Mouse (Mus musculus) ES-Bruce4 (cell line): ENCODE data around the gene Zc3h18. TPM values are rescaled to one million over a fixed set of nuclear protein-coding genes. Genes with fewer than 3 reads are reported as not detected.

Experiments used
- H3K27ac ChIP-seq: 2 replicates; pipeline ENCODE4 v1.5.1; 2012; ENCODE audit warnings: low read length, inconsistent platforms; ENCODE audit not compliant: insufficient read depth
- H3K27me3 ChIP-seq: 2 replicates; pipeline ENCODE4 v1.6.1; 2012; ENCODE audit warnings: mild to moderate bottlenecking, low read length, inconsistent platforms; ENCODE audit not compliant: control insufficient read depth, poor library complexity, insufficient read depth, severe bottlenecking
- H3K36me3 ChIP-seq: 2 replicates; pipeline ENCODE4 v1.6.1; 2012; ENCODE audit warnings: inconsistent platforms, mild to moderate bottlenecking, low read length, moderate library complexity; ENCODE audit not compliant: control insufficient read depth, poor library complexity, insufficient read depth, severe bottlenecking
- H3K4me1 ChIP-seq: one replicate; pipeline ENCODE4 v1.8.1; 2011; ENCODE audit warnings: low read length; ENCODE audit not compliant: control insufficient read depth, insufficient read depth
- H3K4me3 ChIP-seq: 2 replicates; pipeline ENCODE4 v1.5.1; 2011; ENCODE audit warnings: low read depth, mild to moderate bottlenecking, low read length
- H3K9ac ChIP-seq: 2 replicates; pipeline ENCODE4 v1.6.1; 2012; ENCODE audit warnings: low read depth, mild to moderate bottlenecking, inconsistent platforms; ENCODE audit not compliant: poor library complexity, severe bottlenecking
- H3K9me3 ChIP-seq: replicated peaks from 2 replicates; pipeline ENCODE4 v1.6.1; 2012; ENCODE audit warnings: mild to moderate bottlenecking, low read length, inconsistent platforms; ENCODE audit not compliant: control insufficient read depth, poor library complexity, insufficient read depth, severe bottlenecking
- CTCF ChIP-seq: IDR thresholded peaks from one replicate; pipeline ENCODE4 v1.8.1; 2011; ENCODE audit warnings: low read depth, low read length
- EP300 ChIP-seq: IDR thresholded peaks from 2 replicates; pipeline ENCODE4 v1.6.1; 2011; ENCODE audit warnings: low read depth, low read length; ENCODE audit not compliant: insufficient read depth
- POLR2A ChIP-seq: IDR thresholded peaks from one replicate; pipeline ENCODE4 v1.8.1; 2011; ENCODE audit warnings: low read length; ENCODE audit not compliant: insufficient read depth
- polyA plus RNA-seq: library from polyadenylated mRNA; stranded (reverse); fragments of >200 nt; gene quantifications from 2 replicates; pipeline ENCODE4 v1.2.4, GENCODE M21; 2011; ENCODE audit warnings: low read depth; ENCODE audit not compliant: missing spikeins, insufficient read depth, insufficient read length

Zc3h18 gene
- polyA plus RNA-seq, 1 experiment = 67.2 TPM

DNA sequence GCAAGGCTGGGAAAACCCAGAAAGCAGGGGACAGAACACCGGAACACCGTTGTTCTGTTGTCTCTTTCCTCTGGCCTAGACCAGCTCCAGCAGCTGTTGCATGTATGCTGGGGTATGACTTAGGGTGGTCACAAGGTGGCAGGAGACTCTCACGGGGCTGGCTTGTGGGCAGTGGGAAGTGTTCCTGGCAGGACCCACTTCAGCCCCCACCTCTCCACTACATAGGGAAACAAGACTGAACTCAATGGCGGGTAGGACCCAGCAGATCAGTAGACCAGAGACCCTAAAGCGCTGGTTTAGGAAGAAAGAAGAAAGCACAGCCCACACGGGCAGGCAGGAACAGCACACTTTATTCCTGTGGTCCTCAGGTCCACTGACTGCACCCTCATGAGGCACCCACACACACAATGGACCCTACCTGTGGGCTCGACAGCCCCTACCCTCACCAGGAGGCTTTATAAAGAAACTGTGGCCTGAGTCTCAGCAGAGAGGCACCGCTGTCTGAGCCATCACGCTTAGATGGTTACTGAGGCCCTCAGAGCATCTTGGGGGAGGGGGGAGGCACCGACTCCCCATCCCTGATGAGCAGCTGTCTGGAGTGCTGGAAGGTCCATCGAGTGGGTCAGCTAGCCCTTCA lies 57.0 kb downstream of the Zc3h18 start:
- TF ChIP-seq CTCF (peak; percentile 37), POLR2A (no peak), EP300 (no peak; the same call in 1 of the 2 replicates)
- no peaks in the 10 kb centered on the region for H3K27me3 ChIP-seq
- H3K9me3 ChIP-seq = no peaks in the 10 kb centered on the region
- H3K4me3 ChIP-seq = peak overlapping the region; percentile 75; the same call in 1 of the 2 replicates
- H3K4me1 ChIP-seq = no peaks in the 10 kb centered on the region
- H3K9ac ChIP-seq = no peak overlapping the region
- peak overlapping the region; percentile 10; the same call in 1 of the 2 replicates for H3K27ac ChIP-seq
- peaks cover 14% of the 10 kb centered on the region for H3K36me3 ChIP-seq

DNA sequence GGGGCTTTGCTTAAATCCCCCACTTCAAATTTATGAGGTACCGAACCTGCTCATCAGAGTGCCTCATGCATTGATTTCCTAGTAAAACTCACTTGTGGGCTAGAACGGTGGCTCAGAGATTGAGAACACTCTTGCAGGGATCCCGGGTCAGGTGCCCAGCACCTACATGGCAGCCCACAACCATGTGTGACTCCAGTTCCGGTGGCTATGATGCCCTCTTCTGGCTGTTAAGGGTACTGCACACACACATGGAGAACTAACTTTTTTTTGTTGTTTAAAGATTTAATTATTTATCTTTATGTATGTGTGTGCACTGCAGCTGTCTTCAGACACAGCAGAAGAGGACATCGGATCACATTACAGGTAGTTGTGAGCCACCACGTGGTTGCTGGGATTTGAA lies 59.0 kb downstream of the Zc3h18 start:
- TF ChIP-seq CTCF = peak; percentile 49
- no peak for TF ChIP-seq EP300
- Histone ChIP-seq H3K4me3 (no peak overlapping the region), H3K36me3 (peaks cover 14% of the 10 kb centered on the region), H3K9me3 (no peaks in the 10 kb centered on the region), H3K4me1 (no peaks in the 10 kb centered on the region), H3K9ac (no peak overlapping the region), H3K27ac (no peak overlapping the region), H3K27me3 (no peaks in the 10 kb centered on the region)

DNA sequence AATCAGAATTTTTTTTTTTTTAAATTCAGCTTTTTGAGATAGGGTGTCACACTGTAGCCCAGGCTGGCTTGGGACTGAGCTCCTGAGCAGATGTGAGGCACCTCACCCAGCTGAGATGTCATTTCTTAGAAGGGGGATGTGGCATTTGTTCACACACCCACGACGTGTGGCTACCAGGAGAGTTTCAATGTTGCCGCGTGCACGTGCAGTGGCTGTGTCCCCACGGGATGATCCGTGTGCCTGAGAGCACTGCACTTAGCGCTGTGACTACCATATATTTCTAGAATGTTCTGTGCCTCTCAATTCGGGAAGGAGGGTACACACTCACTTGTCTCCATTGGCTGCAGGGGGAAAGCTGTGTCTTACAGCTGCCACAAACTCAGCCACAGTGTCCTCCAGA lies 59.7 kb downstream of the Zc3h18 start:
- peaks cover 14% of the 10 kb centered on the region for H3K36me3 ChIP-seq
- H3K4me1 ChIP-seq = no peaks in the 10 kb centered on the region
- no peak for TF ChIP-seq CTCF
- TF ChIP-seq EP300 = no peak
- no peak for TF ChIP-seq POLR2A
- no peak overlapping the region for H3K27ac ChIP-seq
- H3K9me3 ChIP-seq = no peaks in the 10 kb centered on the region
- no peak overlapping the region for H3K9ac ChIP-seq
- H3K27me3 ChIP-seq = no peaks in the 10 kb centered on the region
- H3K4me3 ChIP-seq = no peak overlapping the region

DNA sequence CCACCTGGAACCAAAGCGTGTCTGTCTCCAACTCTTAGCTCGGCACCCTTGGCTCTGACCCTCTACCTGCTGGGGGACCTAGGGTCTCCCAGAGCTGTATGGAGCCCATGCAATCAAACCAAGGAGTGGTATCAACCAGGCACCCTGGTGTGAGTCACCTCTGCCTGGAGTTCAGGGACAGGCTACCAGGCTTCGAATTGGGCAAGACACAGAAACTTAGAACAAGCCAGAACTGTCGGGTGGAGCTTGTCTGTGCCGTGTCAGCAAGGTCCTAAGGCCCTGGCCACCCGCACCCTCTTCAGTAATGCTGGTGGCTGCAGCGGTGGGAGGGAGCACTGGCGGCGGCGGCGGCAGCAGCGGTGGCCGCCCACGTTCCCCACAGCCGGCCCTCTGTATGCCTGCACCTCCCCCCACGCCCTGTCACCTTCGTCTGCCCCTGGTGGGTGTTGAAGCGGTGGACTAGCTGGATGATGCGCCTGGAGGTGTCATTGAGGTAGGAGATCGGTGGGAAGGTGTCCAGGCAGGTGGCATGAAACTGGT lies 60.2 kb downstream of the Zc3h18 start:
- Histone ChIP-seq H3K4me1 (no peaks in the 10 kb centered on the region), H3K36me3 (peaks cover 14% of the 10 kb centered on the region), H3K9ac (no peak overlapping the region), H3K4me3 (no peak overlapping the region), H3K9me3 (no peaks in the 10 kb centered on the region), H3K27me3 (no peaks in the 10 kb centered on the region), H3K27ac (no peak overlapping the region)
- no peak for TF ChIP-seq CTCF
- no peak for TF ChIP-seq POLR2A
- no peak for TF ChIP-seq EP300

DNA sequence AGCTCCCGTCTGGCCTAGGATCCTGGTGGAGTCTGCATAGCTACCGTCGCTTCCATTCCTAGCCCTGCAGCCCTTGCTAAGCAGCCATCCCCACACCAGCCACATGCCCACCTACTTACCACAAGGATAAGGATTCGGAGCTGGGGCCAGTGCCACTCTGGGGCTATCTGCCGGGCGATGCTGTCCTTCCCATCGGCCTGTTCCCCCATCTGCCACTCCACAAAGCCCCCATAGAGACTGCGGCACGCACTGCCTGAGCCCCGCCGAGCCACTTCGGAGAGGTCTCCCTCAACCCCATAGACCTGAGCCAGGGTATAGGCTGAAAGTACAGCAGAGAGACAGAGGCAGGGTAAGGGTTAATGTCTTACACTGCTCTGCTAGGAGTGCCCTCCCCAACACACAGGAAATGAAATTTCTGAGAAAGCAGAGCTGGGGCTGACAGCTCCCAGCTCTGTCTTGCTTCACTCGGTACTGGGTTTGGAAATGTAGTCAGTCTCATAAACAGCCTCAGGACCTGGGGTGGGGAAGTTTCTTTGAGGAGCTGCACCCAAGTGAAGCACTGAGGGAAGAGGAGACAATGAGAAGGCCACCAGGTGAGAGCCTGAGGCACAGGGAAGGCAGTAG lies 61.4 kb downstream of the Zc3h18 start:
- TF ChIP-seq POLR2A (no peak), EP300 (no peak), CTCF (no peak)
- no peak overlapping the region for H3K27ac ChIP-seq
- H3K4me3 ChIP-seq = no peak overlapping the region
- H3K4me1 ChIP-seq = no peaks in the 10 kb centered on the region
- H3K9ac ChIP-seq = no peak overlapping the region
- peaks cover 14% of the 10 kb centered on the region for H3K36me3 ChIP-seq
- H3K27me3 ChIP-seq = no peaks in the 10 kb centered on the region
- no peaks in the 10 kb centered on the region for H3K9me3 ChIP-seq

DNA sequence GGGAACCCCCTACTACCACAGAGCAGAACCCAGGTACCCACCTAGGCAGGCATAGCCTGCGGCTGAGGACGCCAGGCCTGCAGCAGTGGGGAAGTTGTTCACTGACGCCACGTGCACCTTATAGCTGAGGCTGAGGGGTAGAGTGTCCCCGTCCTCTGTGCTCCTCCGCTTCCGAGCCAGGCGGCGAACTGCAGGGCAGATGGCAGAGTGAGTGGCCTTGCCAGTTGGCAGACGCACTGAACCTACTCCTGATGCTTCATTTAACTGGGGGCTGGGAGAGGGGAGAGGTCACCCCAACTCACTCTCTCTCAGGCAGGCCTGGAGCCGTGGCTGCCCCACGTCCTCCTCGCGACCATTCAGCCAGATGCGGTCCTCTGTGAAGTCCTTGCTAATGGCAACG lies 62.9 kb downstream of the Zc3h18 start:
- Histone ChIP-seq H3K9ac (no peak overlapping the region), H3K36me3 (peaks cover 14% of the 10 kb centered on the region), H3K9me3 (no peaks in the 10 kb centered on the region), H3K27ac (no peak overlapping the region), H3K4me1 (no peaks in the 10 kb centered on the region), H3K27me3 (no peaks in the 10 kb centered on the region), H3K4me3 (no peak overlapping the region)
- TF ChIP-seq CTCF = no peak
- TF ChIP-seq EP300 = no peak
- no peak for TF ChIP-seq POLR2A
